Mouse (Mus musculus): ENCODE measurements around the gene Msto1. TPM values are rescaled to one million over a fixed set of nuclear protein-coding genes. Genes with fewer than 3 reads are reported as not detected.
A peak's percentile ranks its signal among the peaks of the same experiment; 100 is the strongest.

The Msto1 gene
- polyA plus RNA-seq, 1 experiment from 2014 or later = 53.1 TPM

DNA sequence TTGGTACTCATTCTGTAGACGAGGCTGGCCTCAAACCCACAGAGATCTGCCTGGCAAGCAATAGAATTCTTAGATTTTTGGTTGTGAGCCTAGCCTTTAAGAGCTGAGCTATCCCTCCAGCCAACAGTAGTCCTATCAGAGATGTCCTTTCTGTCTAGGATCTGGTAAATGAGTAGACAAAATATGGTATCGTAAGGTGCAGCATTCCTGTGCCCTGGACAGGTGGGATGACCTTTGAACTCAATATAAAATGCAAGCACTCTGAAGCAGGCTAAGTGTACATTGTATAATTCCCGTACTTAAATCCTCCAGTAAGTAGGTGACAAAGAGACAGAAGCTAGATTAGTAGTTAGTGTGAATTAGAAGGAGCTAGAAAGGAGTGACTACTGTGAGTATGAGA, 51.7 kb downstream of the Msto1 start:
- Histone ChIP-seq H3K4me1 (replicated peaks; ENCODE audit: insufficient read depth, low read length) (no peaks in the 10 kb centered on the region), H3K4me2 (ENCODE audit: low read length) (no peak overlapping the region), H3K9me3 (replicated peaks; ENCODE audit: low read length) (no peaks in the 10 kb centered on the region), H3K27ac (no peak overlapping the region), H3K27me3 (ENCODE audit: insufficient read depth, low read length) (no peaks in the 10 kb centered on the region), H3K4me3 (replicated peaks; ENCODE audit: low read depth, low read length) (no peak overlapping the region), H3K36me3 (ENCODE audit: insufficient read depth, low read length) (peaks cover 70% of the 10 kb centered on the region), H3K9ac (ENCODE audit: low read depth, low read length) (no peak overlapping the region)
- DNase-seq (ENCODE audit: low spot score) = no peak
- no peak for ATAC-seq (replicated peaks; ENCODE audit: low FRiP score, low read depth)
- TF ChIP-seq CTCF (IDR thresholded peaks at IDR 0.05; ENCODE audit: low read depth) = no peak
- 89% methylated on average over 3 of the region's 3 CpGs for WGBS

- TF ChIP-seq CTCF (IDR thresholded peaks at IDR 0.05; ENCODE audit: low read depth) = no peak
Observed at GRCm38 (mm10) chr3:88855837-88856236, 58.0 kb downstream of the Msto1 start.

More at GRCm38 (mm10) chr3:88855837-88856236, 58.0 kb downstream of the Msto1 start:
- no peak overlapping the region for H3K4me2 ChIP-seq (ENCODE audit: low read length)
- DNase-seq (ENCODE audit: low spot score) = no peak
- ATAC-seq (replicated peaks; ENCODE audit: low FRiP score, low read depth) = 0 out of 2 replicates have a peak, but pooled peaks have one; percentile 13
- WGBS = 91% methylated on average over 6 of the region's 6 CpGs
- H3K27ac ChIP-seq = no peak overlapping the region
- no peaks in the 10 kb centered on the region for H3K9me3 ChIP-seq (replicated peaks; ENCODE audit: low read length)
- H3K4me3 ChIP-seq (replicated peaks; ENCODE audit: low read depth, low read length) = no peak overlapping the region
- H3K9ac ChIP-seq (ENCODE audit: low read depth, low read length) = no peak overlapping the region
- no peaks in the 10 kb centered on the region for H3K4me1 ChIP-seq (replicated peaks; ENCODE audit: insufficient read depth, low read length)
- H3K27me3 ChIP-seq (ENCODE audit: insufficient read depth, low read length) = no peaks in the 10 kb centered on the region
- H3K36me3 ChIP-seq (ENCODE audit: insufficient read depth, low read length) = peaks cover 53% of the 10 kb centered on the region

Other genes starting within 250 kb of the Msto1 start
- gene Khdc4, start 228.2 kb downstream of the Msto1 start, polyA plus RNA-seq (2015; fragmentation: Nextera tagmentation; extraction: Ambion mirVana) = 71.4 and 72.1 TPM in 2 replicates
- 58.6 and 62.5 TPM in 2 replicates for gene Rit1, start 197.2 kb downstream of the Msto1 start, polyA plus RNA-seq (2015; fragmentation: Nextera tagmentation; extraction: Ambion mirVana)
- gene Syt11, start 138.8 kb downstream of the Msto1 start, polyA plus RNA-seq (2015; fragmentation: Nextera tagmentation; extraction: Ambion mirVana) = 8.8 and 9.1 TPM in 2 replicates
- gene Gon4l, start 78.8 kb downstream of the Msto1 start, polyA plus RNA-seq (2015; fragmentation: Nextera tagmentation; extraction: Ambion mirVana) = 5.9 and 6.0 TPM in 2 replicates
- gene Ash1l, start 36.6 kb upstream of the Msto1 start, polyA plus RNA-seq (2015; fragmentation: Nextera tagmentation; extraction: Ambion mirVana) = 13.0 and 14.2 TPM in 2 replicates
- gene Dap3, start 37.2 kb upstream of the Msto1 start, polyA plus RNA-seq (2015; fragmentation: Nextera tagmentation; extraction: Ambion mirVana) = 150 and 151 TPM in 2 replicates
- gene Rusc1, start 179.3 kb upstream of the Msto1 start, polyA plus RNA-seq (2015; fragmentation: Nextera tagmentation; extraction: Ambion mirVana) = 19.8 TPM in 2 replicates
- not detected in 2 replicates for gene Gm43738, start 187.1 kb upstream of the Msto1 start, polyA plus RNA-seq (2015; fragmentation: Nextera tagmentation; extraction: Ambion mirVana)
- gene Fdps, start 188.0 kb upstream of the Msto1 start, polyA plus RNA-seq (2015; fragmentation: Nextera tagmentation; extraction: Ambion mirVana) = 138 and 150 TPM in 2 replicates
- gene Pklr, start 222.1 kb upstream of the Msto1 start, polyA plus RNA-seq (2015; fragmentation: Nextera tagmentation; extraction: Ambion mirVana) = 3.7 and 6.8 TPM in 2 replicates
- 0.71 and 0.91 TPM in 2 replicates for gene Hcn3, start 246.2 kb upstream of the Msto1 start, polyA plus RNA-seq (2015; fragmentation: Nextera tagmentation; extraction: Ambion mirVana)